In the genomic region with DNA sequence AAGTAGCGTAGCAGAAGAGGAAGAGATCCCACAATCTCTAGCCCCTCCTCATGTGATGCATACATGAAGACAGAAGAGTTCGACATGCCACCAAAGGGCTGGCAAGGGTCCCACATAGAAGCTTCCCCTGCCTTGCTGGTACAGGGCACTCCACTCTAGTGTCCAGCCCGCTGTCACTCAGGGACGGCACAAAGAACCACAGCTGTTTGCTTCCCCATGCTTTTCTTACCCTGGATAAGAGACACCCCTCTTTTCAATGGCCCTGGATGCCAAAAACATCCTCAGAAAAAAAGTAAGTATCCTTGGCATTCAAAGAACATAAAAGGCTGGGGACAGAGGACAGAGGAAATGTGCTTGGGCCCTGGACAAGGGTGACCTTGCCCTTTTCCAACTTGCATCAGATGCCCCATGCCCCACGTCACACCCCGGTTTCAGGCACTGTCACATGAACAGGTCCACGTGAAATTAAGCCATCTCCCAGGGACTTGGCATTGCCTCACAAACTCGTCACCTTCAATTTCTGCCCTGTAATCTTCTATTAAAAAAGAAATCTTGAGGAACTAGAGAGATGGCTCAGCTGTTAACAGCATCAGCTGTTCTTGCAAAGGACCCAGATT, we compare ENCODE assay signal across 19 mouse cellular contexts. TPM values are rescaled to one million over a fixed set of nuclear protein-coding genes. Genes with fewer than 3 reads are reported as not detected.
"Had no signal": no experiment of that assay in that cellular context is flagged by ENCODE, and none has a peak within 500 bp of the region (broad histone marks: within the 10 kb centered on the region; RNA-seq: fewer than 3 reads in every experiment).

No protein-coding gene starts in this region.

- H3K4me1 ChIP-seq: kidney, embryonic 15.5 days; liver, embryonic 15.5 days; neural tube, embryonic 13.5 days had no signal

- H3K36me3 ChIP-seq: kidney, embryonic 15.5 days; limb, embryonic 12.5 days; liver, embryonic 15.5 days; lung, embryonic 15.5 days; midbrain, embryonic 12.5 days; neural tube, embryonic 13.5 days had no signal

- H3K9ac ChIP-seq: kidney, embryonic 15.5 days; limb, embryonic 12.5 days; liver, embryonic 15.5 days; lung, embryonic 15.5 days; midbrain, embryonic 12.5 days; neural tube, embryonic 13.5 days had no signal

- H3K9me3 ChIP-seq: kidney, embryonic 15.5 days; limb, embryonic 12.5 days; liver, embryonic 15.5 days; lung, embryonic 15.5 days; midbrain, embryonic 12.5 days; neural tube, embryonic 13.5 days had no signal

- H3K4me2 ChIP-seq: kidney, embryonic 15.5 days; limb, embryonic 12.5 days; liver, embryonic 11.5 days; liver, embryonic 15.5 days; lung, embryonic 15.5 days; midbrain, embryonic 12.5 days; neural tube, embryonic 13.5 days had no signal

- H3K27ac ChIP-seq: kidney, embryonic 15.5 days; limb, embryonic 12.5 days; liver, embryonic 15.5 days; lung, embryonic 15.5 days; midbrain, embryonic 12.5 days; neural tube, embryonic 13.5 days had no signal

- DNase-seq: kidney, adult 18-20 months; layer of hippocampus, adult 9-11 months; layer of hippocampus, postnatal 36 days; retina, postnatal 1 day; spleen, adult 18-20 months; thymus, adult 18-20 months; thymus, postnatal 14 days had no signal

- H3K27me3 ChIP-seq: kidney, embryonic 15.5 days; lung, embryonic 15.5 days; midbrain, embryonic 12.5 days; neural tube, embryonic 13.5 days had no signal

- H3K4me3 ChIP-seq: kidney, embryonic 15.5 days; limb, embryonic 12.5 days; liver, embryonic 15.5 days; lung, embryonic 15.5 days; midbrain, embryonic 12.5 days; neural tube, embryonic 13.5 days had no signal

RNA-seq across cellular contexts. Expression of a gene that starts 5.5 kb away (rescaled TPM):
- total RNA-seq: layer of hippocampus, adult 18-20 months; layer of hippocampus, postnatal 36 days; left cerebral cortex, postnatal 36 days; megakaryocyte-erythroid progenitor cell, adult 5-6 weeks had no signal
- polyA plus RNA-seq: kidney, embryonic 15.5 days; limb, embryonic 12.5 days; liver, embryonic 11.5 days; liver, embryonic 15.5 days; midbrain, embryonic 12.5 days; midbrain, embryonic 16.5 days; neural tube, embryonic 13.5 days; stomach, embryonic 14.5 days had no signal

RNA-seq across cellular contexts. Expression of a gene that starts 36.8 kb away (rescaled TPM):
- total RNA-seq: megakaryocyte-erythroid progenitor cell, adult 5-6 weeks had no signal
